8 mouse cellular contexts compared by ENCODE assay signal in genomic region chr4:131115247-131115646, GRCm38 (mm10).
A peak's percentile ranks its signal among the peaks of the same experiment; 100 is the strongest.
DNase-seq lines count a peak whose midpoint lies in the region; ATAC-seq and TF ChIP-seq lines count a peak whose summit lies in the region.

No protein-coding gene starts in this region.

- no peak for TF ChIP-seq CTCF in liver, embryonic 14.5 days (IDR thresholded peaks at IDR 0.05; ENCODE audit: low read depth)
- TF ChIP-seq CTCF in stomach, postnatal 0 days (IDR thresholded peaks at IDR 0.05; ENCODE audit: low read depth) = no peak

- intact Hi-C loops in heart, postnatal 25 days (cut with DNase I) = no loop called here

- peak; percentile 54 to 82 for DNase-seq in heart, adult 18-20 months
- no peak for DNase-seq in heart, postnatal 25 days (ENCODE audit: low spot score)
- DNase-seq in A20 (ENCODE audit: low read depth, low spot score) = peak; percentile 62
- DNase-seq in adrenal gland, adult 8-10 months = peak; percentile 36
- peak; percentile 53 to 80 for DNase-seq in gastrocnemius, postnatal 4 days (ENCODE audit: low spot score in 2 of 2)
- peak; percentile 20 to 30 (median 20) for DNase-seq in liver, embryonic 14.5 days (ENCODE audit: low read depth in 3 of 3, low spot score in 3 of 3)
- peak; percentile 82 for DNase-seq in stomach, postnatal 0 days (ENCODE audit: low spot score)

- no peak for TF ChIP-seq EP300 in liver, embryonic 14.5 days (IDR thresholded peaks at IDR 0.05; ENCODE audit: low read depth)
- TF ChIP-seq EP300 in stomach, postnatal 0 days (optimal IDR thresholded peaks at IDR 0.05) = no peak

- H3K9ac ChIP-seq in liver, embryonic 14.5 days (replicated peaks) = no peak overlapping the region
- no peak overlapping the region for H3K9ac ChIP-seq in stomach, postnatal 0 days (ENCODE audit: low read length)
- H3K9ac ChIP-seq in intestine, embryonic 16.5 days (ENCODE audit: low read depth, low read length) = no peak overlapping the region

- no peaks in the 10 kb centered on the region for H3K9me3 ChIP-seq in liver, embryonic 14.5 days (ENCODE audit: control insufficient read depth, low read length)
- H3K9me3 ChIP-seq in stomach, postnatal 0 days (ENCODE audit: control insufficient read depth, low read length) = no peaks in the 10 kb centered on the region
- no peaks in the 10 kb centered on the region for H3K9me3 ChIP-seq in intestine, embryonic 16.5 days (ENCODE audit: control insufficient read depth, low read length)

- H3K27ac ChIP-seq in liver, embryonic 14.5 days = no peak overlapping the region
- H3K27ac ChIP-seq in stomach, postnatal 0 days (replicated peaks) = no peak overlapping the region
- no peak overlapping the region for H3K27ac ChIP-seq in intestine, embryonic 16.5 days (ENCODE audit: low read length)

- WGBS in liver, embryonic 14.5 days (ENCODE audit: insufficient replicate concordance) = 5% methylated on average over 5 of the region's 5 CpGs
- WGBS in stomach, postnatal 0 days = 5% methylated on average over 5 of the region's 5 CpGs
- 12% methylated on average over 5 of the region's 5 CpGs for WGBS in intestine, embryonic 16.5 days

- H3K27me3 ChIP-seq in liver, embryonic 14.5 days (ENCODE audit: control insufficient read depth, insufficient read depth, low read length) = no peaks in the 10 kb centered on the region
- H3K27me3 ChIP-seq in stomach, postnatal 0 days (ENCODE audit: control insufficient read depth, insufficient read depth, low read length) = no peaks in the 10 kb centered on the region
- no peaks in the 10 kb centered on the region for H3K27me3 ChIP-seq in intestine, embryonic 16.5 days (replicated peaks; ENCODE audit: control insufficient read depth, insufficient read depth, low read length)

- no peak for ATAC-seq in liver, embryonic 14.5 days (ENCODE audit: insufficient read depth)
- ATAC-seq in stomach, postnatal 0 days (ENCODE audit: low FRiP score, low TSS enrichment) = no peak
- ATAC-seq in intestine, embryonic 16.5 days = no peak

- H3K4me1 ChIP-seq in liver, embryonic 14.5 days (replicated peaks; ENCODE audit: control insufficient read depth in 2 of 2, insufficient read depth in 2 of 2, low read length in 1 of 2) = no peaks in the 10 kb centered on the region
- no peaks in the 10 kb centered on the region for H3K4me1 ChIP-seq in stomach, postnatal 0 days (replicated peaks; ENCODE audit: control insufficient read depth, insufficient read depth)
- H3K4me1 ChIP-seq in intestine, embryonic 16.5 days (ENCODE audit: control insufficient read depth, insufficient read depth, low read length) = no peaks in the 10 kb centered on the region

- no peak overlapping the region for H3K4me2 ChIP-seq in liver, embryonic 14.5 days (ENCODE audit: low read depth)
- H3K4me2 ChIP-seq in stomach, postnatal 0 days (replicated peaks; ENCODE audit: low read depth) = no peak overlapping the region
- no peak overlapping the region for H3K4me2 ChIP-seq in intestine, embryonic 16.5 days (ENCODE audit: low read depth, low read length)

- H3K4me3 ChIP-seq in liver, embryonic 14.5 days (ENCODE audit: insufficient read depth in 1 of 2, low read depth in 2 of 2, low read length in 2 of 2) = no peak overlapping the region
- H3K4me3 ChIP-seq in stomach, postnatal 0 days (ENCODE audit: low read depth, low read length) = no peak overlapping the region
- no peak overlapping the region for H3K4me3 ChIP-seq in intestine, embryonic 16.5 days (ENCODE audit: low read length)

- H3K36me3 ChIP-seq in liver, embryonic 14.5 days (replicated peaks; ENCODE audit: control insufficient read depth, insufficient read depth, low read depth) = no peaks in the 10 kb centered on the region
- H3K36me3 ChIP-seq in stomach, postnatal 0 days (ENCODE audit: control insufficient read depth, insufficient read depth, low read length) = no peaks in the 10 kb centered on the region
- no peaks in the 10 kb centered on the region for H3K36me3 ChIP-seq in intestine, embryonic 16.5 days (ENCODE audit: control insufficient read depth, insufficient read depth, low read length)
